Mouse (Mus musculus) skeletal muscle tissue, postnatal 0 days (tissue): ENCODE results near the gene Tpd52l1. TPM values are rescaled to one million over a fixed set of nuclear protein-coding genes. Genes with fewer than 3 reads are reported as not detected.

Experiments
- polyA plus RNA-seq: library from polyadenylated mRNA; unstranded; fragments of >200 nt; fragmentation: Nextera tagmentation; extraction: Ambion mirVana; gene quantifications from 2 replicates; pipeline ENCODE4 v1.2.1, GENCODE M21; 2015

The Tpd52l1 gene
- 67.4 and 67.7 TPM in 2 replicates for polyA plus RNA-seq

DNA sequence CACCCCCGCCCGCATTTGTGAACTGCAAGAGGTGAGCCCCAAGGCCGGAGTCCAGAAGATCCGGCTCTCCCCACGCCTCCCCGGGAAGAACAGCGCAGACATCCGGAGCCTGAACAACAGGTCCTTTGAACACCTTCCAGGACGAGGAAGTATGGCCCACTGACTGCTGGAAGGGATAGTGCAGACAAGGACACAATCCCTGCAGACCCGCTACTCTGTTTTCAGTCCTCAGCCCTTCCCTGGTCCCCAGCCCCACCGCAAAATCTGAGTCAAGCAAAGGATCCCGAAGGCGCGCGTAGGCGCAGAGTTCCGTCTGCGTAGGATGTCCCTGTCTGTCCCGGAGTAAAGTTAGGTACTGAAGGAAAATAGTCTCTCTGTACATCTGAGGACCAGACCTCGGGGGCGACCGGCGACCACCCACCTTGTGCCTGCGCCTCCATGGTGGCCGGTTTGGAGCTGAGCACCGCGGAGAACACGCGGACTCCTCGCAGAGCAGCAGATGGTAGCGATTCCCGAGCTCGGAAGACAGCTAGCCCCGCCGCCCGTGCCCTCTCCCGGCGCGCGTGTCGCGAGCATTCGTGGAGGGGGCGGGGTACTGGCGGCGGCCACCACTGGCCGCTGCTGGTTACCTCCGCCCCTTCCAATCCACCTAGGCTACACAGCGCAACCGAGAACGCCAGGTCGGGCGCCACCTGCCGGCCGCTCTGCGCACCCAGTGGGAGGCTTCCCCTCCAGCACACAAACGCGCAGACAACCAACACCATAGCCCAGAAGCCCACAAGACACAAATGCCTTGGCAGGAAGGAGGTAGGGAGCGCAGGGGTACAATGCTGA is at the start of gene Tpd52l1:
Tpd52l1 (minus strand) TSS at position 668 of the 834 bp plus-strand sequence.

DNA sequence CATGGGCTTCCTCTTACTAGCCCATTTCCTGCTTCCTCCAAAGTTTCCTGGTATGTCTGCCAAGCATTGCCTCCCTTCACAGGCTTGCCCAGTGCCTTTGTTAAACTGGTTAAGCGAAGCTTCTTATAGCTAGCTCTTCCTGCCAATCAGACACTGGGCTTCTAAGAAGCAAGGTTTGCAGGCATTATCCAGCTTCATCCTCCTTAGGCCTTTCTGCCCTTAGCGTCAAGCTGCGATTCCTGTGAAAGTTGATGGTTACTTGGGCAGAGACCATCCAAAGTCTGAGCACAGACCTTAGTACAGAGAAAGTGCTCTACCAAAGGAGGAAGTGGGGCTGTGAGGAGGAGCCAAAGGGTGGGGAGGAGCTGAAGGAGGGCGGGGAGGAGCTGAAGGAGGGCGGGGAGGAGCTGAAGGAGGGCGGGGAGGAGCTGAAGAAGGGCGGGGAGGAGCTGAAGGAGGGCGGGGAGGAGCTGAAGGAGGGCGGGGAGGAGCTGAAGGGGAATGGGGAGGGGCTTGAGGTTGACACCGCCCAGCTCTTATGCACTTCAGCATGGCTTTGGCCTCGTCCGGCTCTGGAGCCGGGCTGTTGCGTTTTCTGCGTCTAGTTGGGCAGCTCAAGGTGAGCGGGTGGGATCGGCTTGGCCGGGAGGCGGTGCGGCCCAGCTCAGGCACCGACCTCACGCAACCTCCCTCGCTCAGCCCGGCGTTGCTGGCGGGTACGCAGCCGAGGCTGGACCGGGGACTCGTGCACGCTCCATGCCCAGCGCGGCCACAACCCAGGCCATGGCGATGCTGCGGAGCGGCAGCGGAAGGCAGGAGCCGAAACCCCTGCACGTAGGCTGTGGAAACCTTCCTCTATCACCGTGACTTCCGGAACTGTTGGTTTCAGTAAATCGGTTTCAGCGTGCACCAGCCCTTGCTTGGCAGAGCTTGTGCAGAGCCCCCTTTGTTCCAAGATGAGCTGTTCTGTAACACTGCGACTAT is 132.6 kb downstream of the Tpd52l1 start, which contains the start of gene Hddc2:
Hddc2 (plus strand) TSS at position 519 of the 984 bp plus-strand sequence.

Other genes starting within 250 kb of the Tpd52l1 start
- 53.0 and 55.3 TPM in 2 replicates for gene Hddc2, start 132.6 kb downstream of the Tpd52l1 start, polyA plus RNA-seq
- gene Rnf217, start 163.2 kb upstream of the Tpd52l1 start, polyA plus RNA-seq: 3.4 and 3.6 TPM in 2 replicates